Mouse (Mus musculus): ENCODE results near the gene Clybl. TPM values are rescaled to one million over a fixed set of nuclear protein-coding genes. Genes with fewer than 3 reads are reported as not detected.

The Clybl gene
- total RNA-seq, 2 experiments from 2014 or later = 21.5 to 23.8 TPM

GRCm38 (mm10) chr14:122341591-122342360 is 160.3 kb downstream of the Clybl start:
- intact Hi-C loops (cut with DNase I) = no loop called here
- no peak for DNase-seq (ENCODE audit: low spot score in 2 of 2)

GRCm38 (mm10) chr14:122344272-122345224 is 163.0 kb downstream of the Clybl start:
- DNase-seq (ENCODE audit: low spot score in 2 of 2) = no peak
- intact Hi-C loops (cut with DNase I) = no loop called here

- intact Hi-C loops (cut with DNase I) = no loop called here
- DNase-seq (ENCODE audit: low spot score in 2 of 2) = no peak
These were observed 166.6 kb downstream of the Clybl start for GRCm38 (mm10) chr14:122348069-122348468.

GRCm38 (mm10) chr14:122349326-122349725 is 167.8 kb downstream of the Clybl start:
- intact Hi-C loops (cut with DNase I) = no loop called here
- no peak for DNase-seq (ENCODE audit: low spot score in 2 of 2)

GRCm38 (mm10) chr14:122349761-122350160 is 168.3 kb downstream of the Clybl start:
- intact Hi-C loops (cut with DNase I) = no loop called here
- no peak for DNase-seq (ENCODE audit: low spot score in 2 of 2)

- intact Hi-C loops (cut with DNase I) = no loop called here
- no peak for DNase-seq (ENCODE audit: low spot score in 2 of 2)
These were observed 169.3 kb downstream of the Clybl start for GRCm38 (mm10) chr14:122350766-122351165.

GRCm38 (mm10) chr14:122357316-122357715 is 175.8 kb downstream of the Clybl start:
- DNase-seq (ENCODE audit: low spot score in 2 of 2) = no peak
- intact Hi-C loops (cut with DNase I) = no loop called here

- intact Hi-C loops (cut with DNase I) = no loop called here
- no peak for DNase-seq (ENCODE audit: low spot score in 2 of 2)
These were observed 177.1 kb downstream of the Clybl start for GRCm38 (mm10) chr14:122358592-122358991.

GRCm38 (mm10) chr14:122359136-122359905 is 177.8 kb downstream of the Clybl start:
- intact Hi-C loops (cut with DNase I) = no loop called here
- DNase-seq (ENCODE audit: low spot score in 2 of 2) = no peak

- intact Hi-C loops (cut with DNase I) = no loop called here
- DNase-seq (ENCODE audit: low spot score in 2 of 2) = no peak
These were observed 180.3 kb downstream of the Clybl start for GRCm38 (mm10) chr14:122361807-122362206.

GRCm38 (mm10) chr14:122363156-122363555 is 181.7 kb downstream of the Clybl start:
- no peak for DNase-seq (ENCODE audit: low spot score in 2 of 2)
- intact Hi-C loops (cut with DNase I) = no loop called here

GRCm38 (mm10) chr14:122364026-122364425 is 182.5 kb downstream of the Clybl start:
- no peak for DNase-seq (ENCODE audit: low spot score in 2 of 2)
- intact Hi-C loops (cut with DNase I) = no loop called here

GRCm38 (mm10) chr14:122367252-122367868 is 185.9 kb downstream of the Clybl start:
- intact Hi-C loops (cut with DNase I) = no loop called here
- DNase-seq (ENCODE audit: low spot score in 2 of 2) = no peak

- no peak for DNase-seq (ENCODE audit: low spot score in 2 of 2)
- intact Hi-C loops (cut with DNase I) = no loop called here
These were observed 186.4 kb downstream of the Clybl start for GRCm38 (mm10) chr14:122367882-122368418.

- DNase-seq (ENCODE audit: low spot score in 2 of 2) = no peak
- intact Hi-C loops (cut with DNase I) = no loop called here
These were observed 187.0 kb downstream of the Clybl start for GRCm38 (mm10) chr14:122368501-122368900.

GRCm38 (mm10) chr14:122371979-122372378 is 190.5 kb downstream of the Clybl start:
- intact Hi-C loops (cut with DNase I) = loop anchor here (5.0 kb wide), 1 partner anchor 50 kb away; no protein-coding TSS in a partner anchor
- no peak for DNase-seq (ENCODE audit: low spot score in 2 of 2)

GRCm38 (mm10) chr14:122373458-122373857 is 192.0 kb downstream of the Clybl start:
- intact Hi-C loops (cut with DNase I) = loop anchor here (5.0 kb wide), 1 partner anchor 51 kb away; no protein-coding TSS in a partner anchor
- DNase-seq (ENCODE audit: low spot score in 2 of 2) = no peak

GRCm38 (mm10) chr14:122374285-122374997 is 192.9 kb downstream of the Clybl start:
- DNase-seq (ENCODE audit: low spot score in 2 of 2) = no peak
- intact Hi-C loops (cut with DNase I) = loop anchor here (5.0 kb wide), 1 partner anchor 52 kb away; no protein-coding TSS in a partner anchor
